Mouse (Mus musculus): ENCODE data around the gene Ift172. TPM values are rescaled to one million over a fixed set of nuclear protein-coding genes. Genes with fewer than 3 reads are reported as not detected.

Ift172 gene
- 12.5 and 12.6 TPM in 2 replicates for polyA plus RNA-seq (2021; fragmentation: Nextera tagmentation)
- long read RNA-seq, experiment 1, full-length matches to known transcripts = 24 of 49 reads
- long read RNA-seq, experiment 1, partial matches to known transcripts = 16 of 49 reads
- long read RNA-seq, experiment 1, other reads (novel, unspliced or antisense) = 9 of 49 reads
- long read RNA-seq, experiment 2, full-length matches to known transcripts = 2 of 15 reads
- long read RNA-seq, experiment 2, partial matches to known transcripts = 12 of 15 reads
- long read RNA-seq, experiment 2, other reads (novel, unspliced or antisense) = 1 of 15 reads

GRCm38 (mm10) chr5:31290521-31291360 is at the start of gene Ift172:
Ift172 (minus strand) TSS chr5:31291116.

GRCm38 (mm10) chr5:31297047-31297757 is 6.3 kb upstream of the Ift172 start, which contains the start of gene Gckr:
Gckr (plus strand) TSS chr5:31297443.

GRCm38 (mm10) chr5:31295606-31296141 is 4.8 kb upstream of the Ift172 start, which contains the start of gene Fndc4:
Fndc4 (minus strand) TSS chr5:31296080.

GRCm38 (mm10) chr5:31251541-31252101 is 39.3 kb downstream of the Ift172 start, which contains the start of gene Krtcap3:
Krtcap3 (plus strand) TSS chr5:31251691.

GRCm38 (mm10) chr5:31240637-31241521 is 50.0 kb downstream of the Ift172 start, which contains the start of the genes Nrbp1 and Gm9970:
Nrbp1 (plus strand) TSS chr5:31240864.
Gm9970 (minus strand) TSS chr5:31241232.

GRCm38 (mm10) chr5:31220448-31221303 is 70.2 kb downstream of the Ift172 start, which contains the start of gene Ppm1g:
Ppm1g (minus strand) TSS chr5:31220687.

Other genes with a start within 250 kb of the Ift172 start
- gene Atraid, start 242.8 kb downstream of the Ift172 start, polyA plus RNA-seq (2021; fragmentation: Nextera tagmentation) = 160 and 215 TPM in 2 replicates
- 10.2 and 12.3 TPM in 2 replicates for gene Slc5a6, start 242.2 kb downstream of the Ift172 start, polyA plus RNA-seq (2021; fragmentation: Nextera tagmentation)
- 1.8 and 2.1 TPM in 2 replicates for gene Cad, start 236.3 kb downstream of the Ift172 start, polyA plus RNA-seq (2021; fragmentation: Nextera tagmentation)
- not detected in 2 replicates for gene Dnajc5g, start 184.8 kb downstream of the Ift172 start, polyA plus RNA-seq (2021; fragmentation: Nextera tagmentation)
- 124 and 157 TPM in 2 replicates for gene Slc30a3, start 182.9 kb downstream of the Ift172 start, polyA plus RNA-seq (2021; fragmentation: Nextera tagmentation)
- 1.3 and 3.7 TPM in 2 replicates for gene Trim54, start 174.4 kb downstream of the Ift172 start, polyA plus RNA-seq (2021; fragmentation: Nextera tagmentation)
- gene Ucn, start 152.3 kb downstream of the Ift172 start, polyA plus RNA-seq (2021; fragmentation: Nextera tagmentation) = 1.5 and 3.0 TPM in 2 replicates
- 108 and 150 TPM in 2 replicates for gene Mpv17, start 136.9 kb downstream of the Ift172 start, polyA plus RNA-seq (2021; fragmentation: Nextera tagmentation)
- gene Gm29609, start 111.2 kb downstream of the Ift172 start, polyA plus RNA-seq (2021; fragmentation: Nextera tagmentation) = 1.6 and 3.7 TPM in 2 replicates
- gene Gtf3c2, start 111.0 kb downstream of the Ift172 start, polyA plus RNA-seq (2021; fragmentation: Nextera tagmentation) = 10.6 and 14.0 TPM in 2 replicates
- 86.9 and 116 TPM in 2 replicates for gene Snx17, start 97.9 kb downstream of the Ift172 start, polyA plus RNA-seq (2021; fragmentation: Nextera tagmentation)
- gene Eif2b4, start 97.7 kb downstream of the Ift172 start, polyA plus RNA-seq (2021; fragmentation: Nextera tagmentation) = 33.7 and 35.8 TPM in 2 replicates
- 1.3 and 11.3 TPM in 2 replicates for gene Zfp513, start 88.8 kb downstream of the Ift172 start, polyA plus RNA-seq (2021; fragmentation: Nextera tagmentation)
- gene Ppm1g, start 70.4 kb downstream of the Ift172 start, polyA plus RNA-seq (2021; fragmentation: Nextera tagmentation) = 74.2 and 79.4 TPM in 2 replicates
- gene Nrbp1, start 50.3 kb downstream of the Ift172 start, polyA plus RNA-seq (2021; fragmentation: Nextera tagmentation) = 78.2 and 83.0 TPM in 2 replicates
- not detected in 2 replicates for gene Gm9970, start 49.9 kb downstream of the Ift172 start, polyA plus RNA-seq (2021; fragmentation: Nextera tagmentation)
- 0.58 and 0.74 TPM in 2 replicates for gene Krtcap3, start 39.4 kb downstream of the Ift172 start, polyA plus RNA-seq (2021; fragmentation: Nextera tagmentation)
- 60.3 and 108 TPM in 2 replicates for gene Fndc4, start 5.0 kb upstream of the Ift172 start, polyA plus RNA-seq (2021; fragmentation: Nextera tagmentation)
- gene Gckr, start 6.3 kb upstream of the Ift172 start, polyA plus RNA-seq (2021; fragmentation: Nextera tagmentation) = not detected in 2 replicates
- gene Zfp512, start 161.3 kb upstream of the Ift172 start, polyA plus RNA-seq (2021; fragmentation: Nextera tagmentation) = 20.0 and 27.1 TPM in 2 replicates
- not detected in 2 replicates for gene 4930548H24Rik, start 194.6 kb upstream of the Ift172 start, polyA plus RNA-seq (2021; fragmentation: Nextera tagmentation)
- 34.5 and 51.0 TPM in 2 replicates for gene Gpn1, start 203.6 kb upstream of the Ift172 start, polyA plus RNA-seq (2021; fragmentation: Nextera tagmentation)
- 13.1 and 14.3 TPM in 2 replicates for gene Slc4a1ap, start 235.9 kb upstream of the Ift172 start, polyA plus RNA-seq (2021; fragmentation: Nextera tagmentation)
- gene Supt7l, start 236.7 kb upstream of the Ift172 start, polyA plus RNA-seq (2021; fragmentation: Nextera tagmentation) = 9.0 and 10.8 TPM in 2 replicates